Mouse (Mus musculus) E14TG2a.4 (cell line): ENCODE results near the gene Jam3.
"Not testable (repeated sequence)": the region's sequence is repeated elsewhere in the genome, so short reads cannot be mapped to it uniquely, and the experiment has no call there.

Source experiments
- H3K27me3 ChIP-seq: 2 replicates; pipeline ENCODE4 v1.6.1; 2014; ENCODE audit warnings: low read length, control low read depth; ENCODE audit not compliant: insufficient read depth
- H3K36me3 ChIP-seq: 2 replicates; pipeline ENCODE4 v1.6.1; 2014; ENCODE audit warnings: low read length, control low read depth; ENCODE audit not compliant: insufficient read depth
- H3K4me1 ChIP-seq: replicated peaks from 2 replicates; pipeline ENCODE4 v1.6.1; 2014; ENCODE audit warnings: low read depth, low read length, control low read depth
- H3K4me3 ChIP-seq: replicated peaks from 2 replicates; pipeline ENCODE4 v1.5.1; 2014; ENCODE audit warnings: mild to moderate bottlenecking, low read length
- H3K9me3 ChIP-seq: 2 replicates; pipeline ENCODE4 v1.6.1; 2014; ENCODE audit warnings: low read length, control low read depth
- CTCF ChIP-seq: conservative IDR thresholded peaks from 2 replicates; pipeline ENCODE4 v1.5.1; 2014; ENCODE audit warnings: low read length
- NANOG ChIP-seq: IDR thresholded peaks from 2 replicates; pipeline ENCODE4 v1.6.1; 2014; ENCODE audit warnings: borderline replicate concordance, low read length, mixed read lengths
- POU5F1 ChIP-seq: IDR thresholded peaks from 2 replicates; pipeline ENCODE4 v1.6.1; 2014; ENCODE audit warnings: low read length, borderline replicate concordance

The Jam3 gene

GRCm38 (mm10) chr9:27175682-27176081, 20.5 kb upstream of the Jam3 start:
- no peaks in the 10 kb centered on the region for H3K9me3 ChIP-seq
- peaks cover 11% of the 10 kb centered on the region for H3K27me3 ChIP-seq
- no peak for TF ChIP-seq CTCF
- no peak for TF ChIP-seq POU5F1
- TF ChIP-seq NANOG: no peak
- H3K36me3 ChIP-seq: no peaks in the 10 kb centered on the region
- H3K4me1 ChIP-seq: peaks cover 13% of the 10 kb centered on the region
- H3K4me3 ChIP-seq: no peak overlapping the region

GRCm38 (mm10) chr9:27175241-27175640, 20.0 kb upstream of the Jam3 start:
- Histone ChIP-seq H3K4me3 (no peak overlapping the region), H3K36me3 (no peaks in the 10 kb centered on the region), H3K9me3 (no peaks in the 10 kb centered on the region), H3K27me3 (peaks cover 11% of the 10 kb centered on the region), H3K4me1 (peaks cover 13% of the 10 kb centered on the region)
- no peak for TF ChIP-seq POU5F1
- TF ChIP-seq CTCF: no peak
- TF ChIP-seq NANOG: no peak

DNA sequence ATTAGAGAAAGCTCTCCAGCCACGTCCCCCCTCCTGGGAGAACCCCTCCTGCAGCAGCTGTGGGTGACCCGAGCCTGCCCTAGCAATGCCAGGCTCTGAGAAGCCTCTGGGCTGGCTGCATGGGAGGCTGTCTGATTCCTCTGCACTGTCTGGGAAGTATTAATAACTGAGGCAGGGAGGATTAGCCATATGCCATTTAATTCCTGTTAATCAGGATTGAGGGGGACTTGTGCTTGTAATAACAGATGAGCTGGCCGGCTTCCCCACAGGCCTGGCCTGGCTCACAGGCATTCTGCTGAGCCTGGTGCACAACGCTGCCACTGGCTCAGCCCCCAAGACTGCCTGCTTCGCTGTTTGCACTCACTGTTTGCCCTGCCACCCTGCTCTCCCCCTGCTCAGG, 18.9 kb upstream of the Jam3 start:
- H3K36me3 ChIP-seq: no peaks in the 10 kb centered on the region
- no peak overlapping the region for H3K4me3 ChIP-seq
- TF ChIP-seq POU5F1 (no peak), NANOG (no peak), CTCF (no peak)
- peaks cover 7% of the 10 kb centered on the region; the same call in 1 of the 2 replicates for H3K27me3 ChIP-seq
- peaks cover 13% of the 10 kb centered on the region for H3K4me1 ChIP-seq
- H3K9me3 ChIP-seq: no peaks in the 10 kb centered on the region

GRCm38 (mm10) chr9:27173646-27174045, 18.4 kb upstream of the Jam3 start:
- no peak for TF ChIP-seq NANOG
- no peak for TF ChIP-seq CTCF
- TF ChIP-seq POU5F1: no peak
- H3K36me3 ChIP-seq: no peaks in the 10 kb centered on the region
- H3K4me1 ChIP-seq: peaks cover 13% of the 10 kb centered on the region
- H3K9me3 ChIP-seq: no peaks in the 10 kb centered on the region
- H3K4me3 ChIP-seq: no peak overlapping the region
- H3K27me3 ChIP-seq: peaks cover 7% of the 10 kb centered on the region; the same call in 1 of the 2 replicates

DNA sequence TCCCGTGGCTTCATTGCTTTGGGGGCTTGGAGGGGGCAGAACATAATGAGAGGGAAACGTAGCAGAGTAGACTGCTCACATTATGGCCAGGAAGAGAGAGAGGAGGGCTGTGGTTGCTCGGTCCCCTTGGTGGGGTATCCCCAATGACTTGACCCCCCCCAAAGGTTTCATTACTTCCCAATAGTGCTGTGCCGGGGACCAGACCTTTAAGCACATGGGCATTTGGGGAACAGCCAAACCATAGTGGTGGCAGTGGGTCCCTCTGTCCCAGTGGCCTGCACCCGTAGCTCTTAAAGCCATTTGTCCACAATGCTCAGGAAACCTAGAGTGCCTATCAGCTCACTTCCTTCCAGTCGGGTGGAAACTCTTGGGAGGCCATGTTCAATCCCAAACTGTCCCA, 17.6 kb upstream of the Jam3 start:
- Histone ChIP-seq H3K9me3 (no peaks in the 10 kb centered on the region), H3K4me1 (peaks cover 13% of the 10 kb centered on the region), H3K36me3 (no peaks in the 10 kb centered on the region), H3K4me3 (no peak overlapping the region), H3K27me3 (peaks cover 7% of the 10 kb centered on the region; the same call in 1 of the 2 replicates)
- no peak for TF ChIP-seq NANOG
- TF ChIP-seq CTCF: no peak
- no peak for TF ChIP-seq POU5F1

DNA sequence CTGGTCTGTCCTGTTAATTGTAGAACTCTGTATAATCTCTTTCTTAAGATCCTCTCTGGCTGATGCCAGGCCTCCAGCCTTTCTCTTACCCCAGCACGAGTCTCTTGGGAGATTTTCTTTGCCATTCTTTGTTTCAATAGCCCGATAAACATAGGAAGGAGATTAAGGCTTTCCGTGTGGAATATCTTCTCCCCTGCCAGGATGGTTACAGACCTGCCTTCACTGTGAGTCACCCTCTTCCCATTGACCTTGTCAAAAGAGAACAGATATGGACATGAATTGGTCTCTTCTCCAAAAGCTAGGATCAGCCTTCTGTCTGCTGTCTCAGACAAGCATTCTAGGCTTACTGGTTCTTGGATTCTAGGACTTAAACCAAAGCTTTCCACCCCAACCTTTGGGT, 15.5 kb upstream of the Jam3 start:
- no peaks in the 10 kb centered on the region for H3K27me3 ChIP-seq
- no peaks in the 10 kb centered on the region for H3K36me3 ChIP-seq
- TF ChIP-seq POU5F1 (no peak), CTCF (no peak), NANOG (no peak)
- H3K4me1 ChIP-seq: peaks cover 9% of the 10 kb centered on the region
- H3K4me3 ChIP-seq: no peak overlapping the region
- H3K9me3 ChIP-seq: no peaks in the 10 kb centered on the region

DNA sequence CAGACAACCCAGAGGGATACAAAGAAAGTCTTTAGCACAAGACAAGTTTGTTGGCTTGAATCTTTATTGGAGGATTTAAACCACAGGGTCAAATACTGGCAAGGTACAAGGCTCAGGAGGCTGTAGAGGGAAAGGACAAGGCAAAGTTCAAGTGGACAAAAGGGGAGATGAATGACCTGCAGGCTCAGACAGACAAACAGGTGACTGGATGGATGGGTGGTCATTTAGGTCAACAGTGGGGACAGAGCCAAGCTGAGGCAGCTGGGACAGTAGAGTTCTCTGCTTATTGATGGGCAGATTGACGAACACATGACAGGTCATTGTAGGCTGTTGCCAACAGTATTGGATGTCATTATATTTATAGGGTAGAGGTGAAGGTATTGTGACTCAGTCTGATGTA, 11.8 kb upstream of the Jam3 start:
- H3K27me3 ChIP-seq: no peaks in the 10 kb centered on the region
- H3K4me3 ChIP-seq: no peak overlapping the region
- no peaks in the 10 kb centered on the region for H3K4me1 ChIP-seq
- no peaks in the 10 kb centered on the region for H3K9me3 ChIP-seq
- H3K36me3 ChIP-seq: no peaks in the 10 kb centered on the region
- TF ChIP-seq POU5F1: no peak

DNA sequence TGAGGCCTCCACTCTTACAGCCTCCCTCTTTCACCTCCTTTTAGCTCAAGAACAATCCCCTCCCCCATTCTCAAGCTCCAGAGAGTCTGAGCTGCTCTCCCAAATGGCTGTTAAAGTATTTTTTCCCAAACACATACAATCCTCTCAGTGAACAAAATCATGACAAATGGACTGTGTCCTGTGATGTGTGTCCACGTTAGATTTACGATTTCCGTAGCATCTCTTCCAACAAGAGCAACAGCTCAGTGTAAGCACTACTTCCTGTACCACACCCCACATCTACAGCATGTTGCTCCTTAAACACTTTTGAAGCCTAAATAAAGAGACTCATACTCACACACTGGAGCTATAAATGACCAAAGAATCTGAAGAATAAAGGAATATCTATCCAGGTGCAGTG, 10.4 kb upstream of the Jam3 start:
- no peak for TF ChIP-seq NANOG
- no peak for TF ChIP-seq POU5F1
- TF ChIP-seq CTCF: no peak
- Histone ChIP-seq H3K4me3 (no peak overlapping the region), H3K36me3 (no peaks in the 10 kb centered on the region), H3K9me3 (no peaks in the 10 kb centered on the region), H3K27me3 (no peaks in the 10 kb centered on the region), H3K4me1 (no peaks in the 10 kb centered on the region)

GRCm38 (mm10) chr9:27164957-27165356, 9.7 kb upstream of the Jam3 start:
- TF ChIP-seq CTCF (no peak), NANOG (no peak; the same call in 1 of the 2 replicates), POU5F1 (no peak)
- Histone ChIP-seq H3K9me3 (no peaks in the 10 kb centered on the region), H3K4me1 (no peaks in the 10 kb centered on the region), H3K4me3 (no peak overlapping the region), H3K27me3 (no peaks in the 10 kb centered on the region), H3K36me3 (no peaks in the 10 kb centered on the region)

DNA sequence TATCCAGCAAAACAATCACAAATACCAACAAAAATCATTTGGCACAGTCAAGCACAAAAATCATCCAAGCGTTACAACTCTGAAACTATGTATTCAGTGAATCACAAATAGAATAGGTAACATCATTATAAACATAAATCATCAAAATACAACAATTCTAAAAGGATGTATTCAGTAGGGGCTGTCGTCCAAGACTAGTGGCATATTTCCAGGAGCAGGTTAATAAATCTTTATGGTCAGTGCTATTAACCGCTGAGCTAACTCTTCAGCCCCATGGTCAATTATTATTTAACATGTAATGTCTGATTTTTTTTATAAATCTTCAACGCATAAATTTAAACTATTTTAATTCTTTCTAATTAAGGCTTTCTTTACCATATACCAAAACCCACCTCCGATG, 8.4 kb upstream of the Jam3 start:
- not testable (repeated sequence) for H3K36me3 ChIP-seq, H3K9me3 ChIP-seq, H3K27me3 ChIP-seq, H3K4me3 ChIP-seq, H3K4me1 ChIP-seq
